In genomic region chr5:108460461-108460860, GRCm38 (mm10) we compare ENCODE assay signal across 8 mouse cellular contexts. TPM values are rescaled to one million over a fixed set of nuclear protein-coding genes. Genes with fewer than 3 reads are reported as not detected.
DNase-seq lines count a peak whose midpoint lies in the region; ATAC-seq lines count a peak whose summit lies in the region.

No protein-coding gene starts in this region.

- H3K27ac ChIP-seq in kidney, embryonic 15.5 days, result no peak overlapping the region
- H3K27ac ChIP-seq in hindbrain, embryonic 12.5 days, result no peak overlapping the region
- H3K27ac ChIP-seq in midbrain, embryonic 14.5 days (replicated peaks; ENCODE audit: low read depth, low read length), result no peak overlapping the region

- no peak for DNase-seq in kidney, adult 9 months
- peak; percentile 1 for DNase-seq in embryo, embryonic 11 days
- peak; percentile 7 for DNase-seq in midbrain, embryonic 14.5 days
- no peak for DNase-seq in B cell, adult 2 months
- DNase-seq in gastrocnemius, adult 18-20 months (ENCODE audit: low spot score), result no peak
- no peak for DNase-seq in urinary bladder, postnatal 36 days (ENCODE audit: low spot score in 2 of 2)

- 0 out of 2 replicates have a peak, but pooled peaks have one; percentile 0 for ATAC-seq in kidney, embryonic 15.5 days (replicated peaks; ENCODE audit: low FRiP score)
- ATAC-seq in hindbrain, embryonic 12.5 days (ENCODE audit: low FRiP score), result no peak
- no peak for ATAC-seq in midbrain, embryonic 14.5 days (ENCODE audit: low FRiP score, low TSS enrichment)

- H3K4me2 ChIP-seq in kidney, embryonic 15.5 days, result peak overlapping the region; percentile 89
- H3K4me2 ChIP-seq in hindbrain, embryonic 12.5 days (replicated peaks), result peak overlapping the region; percentile 98
- H3K4me2 ChIP-seq in midbrain, embryonic 14.5 days (ENCODE audit: low read length), result peak overlapping the region; percentile 95

- WGBS in kidney, embryonic 15.5 days, result 41% methylated on average over 6 of the region's 6 CpGs
- WGBS in hindbrain, embryonic 12.5 days, result 44% methylated on average over 6 of the region's 6 CpGs
- WGBS in midbrain, embryonic 14.5 days, result 48% methylated on average over 6 of the region's 6 CpGs

- H3K9ac ChIP-seq in kidney, embryonic 15.5 days, result peak overlapping the region; percentile 99
- peak overlapping the region; percentile 99 for H3K9ac ChIP-seq in hindbrain, embryonic 12.5 days
- H3K9ac ChIP-seq in midbrain, embryonic 14.5 days (replicated peaks; ENCODE audit: low read length), result peak overlapping the region; percentile 100; the same call in 1 of the 2 replicates

- no peaks in the 10 kb centered on the region for H3K36me3 ChIP-seq in kidney, embryonic 15.5 days
- H3K36me3 ChIP-seq in hindbrain, embryonic 12.5 days, result no peaks in the 10 kb centered on the region
- no peaks in the 10 kb centered on the region for H3K36me3 ChIP-seq in midbrain, embryonic 14.5 days (ENCODE audit: control insufficient read depth, insufficient read depth, low read length)

- H3K27me3 ChIP-seq in kidney, embryonic 15.5 days, result peaks cover 12% of the 10 kb centered on the region; the same call in 1 of the 2 replicates
- peaks cover 16% of the 10 kb centered on the region for H3K27me3 ChIP-seq in hindbrain, embryonic 12.5 days
- 0 out of 2 replicates have a peak, but pooled peaks cover 6% of the 10 kb centered on the region for H3K27me3 ChIP-seq in midbrain, embryonic 14.5 days (ENCODE audit: control insufficient read depth, insufficient read depth, low read length)

- H3K4me3 ChIP-seq in kidney, embryonic 15.5 days (replicated peaks), result peak overlapping the region; percentile 91
- H3K4me3 ChIP-seq in hindbrain, embryonic 12.5 days, result peak overlapping the region; percentile 93
- peak overlapping the region; percentile 85 for H3K4me3 ChIP-seq in midbrain, embryonic 14.5 days (replicated peaks; ENCODE audit: low read depth, low read length)

- peaks cover 32% of the 10 kb centered on the region for H3K4me1 ChIP-seq in kidney, embryonic 15.5 days
- H3K4me1 ChIP-seq in hindbrain, embryonic 12.5 days, result peaks cover 29% of the 10 kb centered on the region
- peaks cover 35% of the 10 kb centered on the region for H3K4me1 ChIP-seq in midbrain, embryonic 14.5 days (ENCODE audit: control insufficient read depth, insufficient read depth, low read length)

- H3K9me3 ChIP-seq in kidney, embryonic 15.5 days (replicated peaks), result no peaks in the 10 kb centered on the region
- H3K9me3 ChIP-seq in hindbrain, embryonic 12.5 days (replicated peaks), result no peaks in the 10 kb centered on the region
- H3K9me3 ChIP-seq in midbrain, embryonic 14.5 days (ENCODE audit: control insufficient read depth, low read length), result no peaks in the 10 kb centered on the region

RNA-seq across cellular contexts. Expression of gene Pcgf3, which starts 0.6 kb away (rescaled TPM):
- 19.0 and 21.4 TPM in 2 replicates for polyA plus RNA-seq in kidney, embryonic 15.5 days (2015; fragmentation: Nextera tagmentation; extraction: Ambion mirVana)
- polyA plus RNA-seq in hindbrain, embryonic 12.5 days (2016; fragmentation: Nextera tagmentation; extraction: Ambion mirVana), result 39.5 and 42.6 TPM in 2 replicates
- polyA plus RNA-seq in midbrain, embryonic 14.5 days (2014; fragmentation: Nextera tagmentation; extraction: Ambion mirVana), result 28.1 and 35.2 TPM in 2 replicates
- total RNA-seq in gastrocnemius, adult 18-20 months (2021), result 10 to 100 TPM; 33.8 to 35.9 TPM

RNA-seq across cellular contexts. Expression of gene Mfsd7a, which starts 11.8 kb away (rescaled TPM):
- 0.58 and 0.70 TPM in 2 replicates for polyA plus RNA-seq in kidney, embryonic 15.5 days (2015; fragmentation: Nextera tagmentation; extraction: Ambion mirVana)
- 0.12 and 0.13 TPM in 2 replicates for polyA plus RNA-seq in hindbrain, embryonic 12.5 days (2016; fragmentation: Nextera tagmentation; extraction: Ambion mirVana)
- not detected in 2 replicates for polyA plus RNA-seq in midbrain, embryonic 14.5 days (2014; fragmentation: Nextera tagmentation; extraction: Ambion mirVana)
- total RNA-seq in gastrocnemius, adult 18-20 months (2021), result 1 to 10 TPM in 1 of 2 experiments, under 1 TPM in 1; 0.84 to 1.7 TPM

RNA-seq across cellular contexts. Expression of gene Atp5k, which starts 26.2 kb away (rescaled TPM):
- polyA plus RNA-seq in kidney, embryonic 15.5 days (2015; fragmentation: Nextera tagmentation; extraction: Ambion mirVana), result 446 and 492 TPM in 2 replicates
- 393 and 437 TPM in 2 replicates for polyA plus RNA-seq in hindbrain, embryonic 12.5 days (2016; fragmentation: Nextera tagmentation; extraction: Ambion mirVana)
- polyA plus RNA-seq in midbrain, embryonic 14.5 days (2014; fragmentation: Nextera tagmentation; extraction: Ambion mirVana), result 376 and 494 TPM in 2 replicates
- total RNA-seq in gastrocnemius, adult 18-20 months (2021), result 100 to 1,000 TPM; 765 to 857 TPM

Comparison
In these comparisons a context has a peak if more than half of its experiments do, and no peak if none do; other contexts are left out.
1. DNase-seq: peak in embryo, embryonic 11 days (single experiment) and midbrain, embryonic 14.5 days (single experiment); none in kidney, adult 9 months (single experiment), B cell, adult 2 months (0 of 2), gastrocnemius, adult 18-20 months (single experiment) and urinary bladder, postnatal 36 days (0 of 2).
2. Peak in every context shown above with its lines, with median percentiles within 50 percentile points of each other: H3K4me2 ChIP-seq, H3K4me3 ChIP-seq and H3K9ac ChIP-seq.